Mouse (Mus musculus): ENCODE results near the gene Vsx2.

- TF ChIP-seq CTCF (conservative IDR thresholded peaks at IDR 0.05 in 1 of 2, IDR thresholded peaks at IDR 0.05 in 1 of 2; ENCODE audit: low read depth in 2 of 2, low read length in 2 of 2): peak in 1 of 2 experiments; percentile 43; a peak in 1 of 4 replicates
- no peak; the same call in 1 of the 2 replicates for TF ChIP-seq MYC (IDR thresholded peaks at IDR 0.05; ENCODE audit: low read depth, low read length)
- no peak for TF ChIP-seq POLR2A (IDR thresholded peaks at IDR 0.05; ENCODE audit: low read depth, low read length)
- peak; percentile 29; the same call in 1 of the 2 replicates for TF ChIP-seq USF1 (IDR thresholded peaks at IDR 0.05; ENCODE audit: low read depth, low read length)
- no peak; the same call in 1 of the 2 replicates for TF ChIP-seq MAX (IDR thresholded peaks at IDR 0.05; ENCODE audit: low read length)
Observed at GRCm38 (mm10) chr12:84617663-84618062, 48.1 kb downstream of the Vsx2 start.
